Comparison of ENCODE assay signal across 9 mouse cellular contexts in genomic region chr2:157077160-157077559, GRCm38 (mm10). TPM values are rescaled to one million over a fixed set of nuclear protein-coding genes. Genes with fewer than 3 reads are reported as not detected.
DNase-seq lines count a peak whose midpoint lies in the region; ATAC-seq and TF ChIP-seq lines count a peak whose summit lies in the region.
"Had no signal": no experiment of that assay in that cellular context is flagged by ENCODE, and none has a peak within 500 bp of the region (broad histone marks: within the 10 kb centered on the region; RNA-seq: fewer than 3 reads in every experiment).

No protein-coding gene starts in this region.

- TF ChIP-seq POLR2A in brain, embryonic 14.5 days (IDR thresholded peaks at IDR 0.05; ENCODE audit: borderline replicate concordance, extremely low read depth, insufficient read depth, insufficient read length, poor library complexity, severe bottlenecking): no peak

- H3K4me3 ChIP-seq in heart, embryonic 11.5 days (ENCODE audit: low read depth, low read length): peak overlapping the region; percentile 82
- H3K4me3 ChIP-seq in limb, embryonic 12.5 days (replicated peaks): peak overlapping the region; percentile 99
- peak overlapping the region; percentile 96 for H3K4me3 ChIP-seq in midbrain, embryonic 14.5 days (replicated peaks; ENCODE audit: low read depth, low read length)

- H3K27me3 ChIP-seq in heart, embryonic 11.5 days (ENCODE audit: control insufficient read depth, insufficient read depth, low read length): no peaks in the 10 kb centered on the region
- H3K27me3 ChIP-seq in limb, embryonic 12.5 days: no peaks in the 10 kb centered on the region
- no peaks in the 10 kb centered on the region for H3K27me3 ChIP-seq in midbrain, embryonic 14.5 days (ENCODE audit: control insufficient read depth, insufficient read depth, low read length)

- peak overlapping the region; percentile 90; the same call in 1 of the 2 replicates for H3K9ac ChIP-seq in heart, embryonic 11.5 days (ENCODE audit: low read depth, low read length)
- H3K9ac ChIP-seq in limb, embryonic 12.5 days (replicated peaks): peak overlapping the region; percentile 99
- peak overlapping the region; percentile 98 for H3K9ac ChIP-seq in midbrain, embryonic 14.5 days (replicated peaks; ENCODE audit: low read length)

- H3K4me2 ChIP-seq in heart, embryonic 11.5 days: peak overlapping the region; percentile 92
- peak overlapping the region; percentile 76 for H3K4me2 ChIP-seq in limb, embryonic 12.5 days
- peak overlapping the region; percentile 100 for H3K4me2 ChIP-seq in midbrain, embryonic 14.5 days (ENCODE audit: low read length)

- 26% methylated on average over 5 of the region's 5 CpGs for WGBS in heart, embryonic 11.5 days (ENCODE audit: insufficient replicate concordance)
- 51% methylated on average over 5 of the region's 5 CpGs for WGBS in limb, embryonic 12.5 days
- WGBS in midbrain, embryonic 14.5 days: 13% methylated on average over 5 of the region's 5 CpGs

- no peaks in the 10 kb centered on the region for H3K9me3 ChIP-seq in heart, embryonic 11.5 days (replicated peaks; ENCODE audit: control insufficient read depth, low read length)
- no peaks in the 10 kb centered on the region for H3K9me3 ChIP-seq in limb, embryonic 12.5 days
- H3K9me3 ChIP-seq in midbrain, embryonic 14.5 days (ENCODE audit: control insufficient read depth, low read length): no peaks in the 10 kb centered on the region

- no peak for DNase-seq in heart, adult 9 months (ENCODE audit: low spot score in 2 of 2)
- DNase-seq in brain, embryonic 14.5 days (ENCODE audit: low read depth): peak; percentile 67
- peak; percentile 36 for DNase-seq in gastrocnemius, postnatal 25 days
- DNase-seq in midbrain, embryonic 14.5 days: peak; percentile 44
- DNase-seq in frontal cortex, postnatal 36 days (ENCODE audit: low spot score in 2 of 2): no peak
- DNase-seq in spleen, adult 18-20 months: no peak

- TF ChIP-seq CTCF in brain, embryonic 14.5 days (IDR thresholded peaks at IDR 0.05; ENCODE audit: borderline replicate concordance, extremely low read depth, insufficient read depth, insufficient read length): no peak

- no peaks in the 10 kb centered on the region; the same call in 1 of the 2 replicates for H3K36me3 ChIP-seq in heart, embryonic 11.5 days (ENCODE audit: control insufficient read depth, insufficient read depth, low read length)
- peaks cover 19% of the 10 kb centered on the region for H3K36me3 ChIP-seq in limb, embryonic 12.5 days
- H3K36me3 ChIP-seq in midbrain, embryonic 14.5 days (ENCODE audit: control insufficient read depth, insufficient read depth, low read length): peaks cover 14% of the 10 kb centered on the region

- 0 out of 2 replicates have a peak overlapping the region, but pooled peaks have one; percentile 94 for H3K27ac ChIP-seq in heart, embryonic 11.5 days (ENCODE audit: low read depth, low read length)
- no peak overlapping the region for H3K27ac ChIP-seq in limb, embryonic 12.5 days
- peak overlapping the region; percentile 99 for H3K27ac ChIP-seq in midbrain, embryonic 14.5 days (replicated peaks; ENCODE audit: low read depth, low read length)

- ATAC-seq in heart, embryonic 11.5 days (replicated peaks; ENCODE audit: insufficient number of reproducible peaks, low FRiP score, low TSS enrichment): no peak
- no peak for ATAC-seq in limb, embryonic 12.5 days (ENCODE audit: insufficient number of reproducible peaks, insufficient read depth, low FRiP score, low TSS enrichment, low read depth)
- no peak for ATAC-seq in midbrain, embryonic 14.5 days (ENCODE audit: low FRiP score, low TSS enrichment)

- peaks cover 66% of the 10 kb centered on the region for H3K4me1 ChIP-seq in heart, embryonic 11.5 days (ENCODE audit: control insufficient read depth, insufficient read depth, low read length)
- H3K4me1 ChIP-seq in limb, embryonic 12.5 days (replicated peaks): peaks cover 61% of the 10 kb centered on the region
- peaks cover 60% of the 10 kb centered on the region for H3K4me1 ChIP-seq in midbrain, embryonic 14.5 days (ENCODE audit: control insufficient read depth, insufficient read depth, low read length)

RNA-seq across cellular contexts. Expression of gene Soga1, which starts 1.9 kb away (rescaled TPM):
- polyA plus RNA-seq in heart, embryonic 11.5 days (2014; fragmentation: Nextera tagmentation; extraction: Ambion mirVana): 3.4 and 3.6 TPM in 2 replicates
- polyA plus RNA-seq in brain, embryonic 14.5 days (2012; rRNA removed): 21.3 and 40.2 TPM in 2 replicates
- total RNA-seq in gastrocnemius, postnatal 25 days (2021): 1 to 10 TPM; 4.5 to 5.0 TPM
- polyA plus RNA-seq in limb, embryonic 12.5 days (2016; fragmentation: Nextera tagmentation; extraction: Ambion mirVana): 5.0 and 5.6 TPM in 2 replicates
- polyA plus RNA-seq in midbrain, embryonic 14.5 days (2014; fragmentation: Nextera tagmentation; extraction: Ambion mirVana): 12.0 and 13.1 TPM in 2 replicates

RNA-seq across cellular contexts. Expression of gene Tldc2, which starts 9.7 kb away (rescaled TPM):
- 0.26 TPM in 1 of 2 replicates, not detected in the other for polyA plus RNA-seq in heart, embryonic 11.5 days (2014; fragmentation: Nextera tagmentation; extraction: Ambion mirVana)
- polyA plus RNA-seq in brain, embryonic 14.5 days (2012; rRNA removed): not detected in 2 replicates
- total RNA-seq in gastrocnemius, postnatal 25 days (2021): not detected
- not detected in 2 replicates for polyA plus RNA-seq in limb, embryonic 12.5 days (2016; fragmentation: Nextera tagmentation; extraction: Ambion mirVana)
- polyA plus RNA-seq in midbrain, embryonic 14.5 days (2014; fragmentation: Nextera tagmentation; extraction: Ambion mirVana): not detected in 2 replicates
- polyA plus RNA-seq: gonadal fat pad, adult 2 months had no signal

RNA-seq across cellular contexts. Expression of gene Samhd1, which starts 57.9 kb away (rescaled TPM):
- polyA plus RNA-seq in heart, embryonic 11.5 days (2014; fragmentation: Nextera tagmentation; extraction: Ambion mirVana): 20.7 and 26.4 TPM in 2 replicates
- 15.0 and 19.2 TPM in 2 replicates for polyA plus RNA-seq in brain, embryonic 14.5 days (2012; rRNA removed)
- 10 to 100 TPM; 12.0 to 14.5 TPM for total RNA-seq in gastrocnemius, postnatal 25 days (2021)
- 25.6 and 27.3 TPM in 2 replicates for polyA plus RNA-seq in limb, embryonic 12.5 days (2016; fragmentation: Nextera tagmentation; extraction: Ambion mirVana)
- 9.2 and 12.1 TPM in 2 replicates for polyA plus RNA-seq in midbrain, embryonic 14.5 days (2014; fragmentation: Nextera tagmentation; extraction: Ambion mirVana)

Comparison
In these comparisons a context has a peak if more than half of its experiments do, and no peak if none do; other contexts are left out.
1. DNase-seq: peak in brain, embryonic 14.5 days (single experiment), gastrocnemius, postnatal 25 days (single experiment) and midbrain, embryonic 14.5 days (single experiment); none in heart, adult 9 months (0 of 2), frontal cortex, postnatal 36 days (0 of 2) and spleen, adult 18-20 months (0 of 2).
2. Peak in every context shown above with its lines, with median percentiles within 50 percentile points of each other: H3K4me2 ChIP-seq, H3K4me3 ChIP-seq and H3K9ac ChIP-seq.